In the genomic region with DNA sequence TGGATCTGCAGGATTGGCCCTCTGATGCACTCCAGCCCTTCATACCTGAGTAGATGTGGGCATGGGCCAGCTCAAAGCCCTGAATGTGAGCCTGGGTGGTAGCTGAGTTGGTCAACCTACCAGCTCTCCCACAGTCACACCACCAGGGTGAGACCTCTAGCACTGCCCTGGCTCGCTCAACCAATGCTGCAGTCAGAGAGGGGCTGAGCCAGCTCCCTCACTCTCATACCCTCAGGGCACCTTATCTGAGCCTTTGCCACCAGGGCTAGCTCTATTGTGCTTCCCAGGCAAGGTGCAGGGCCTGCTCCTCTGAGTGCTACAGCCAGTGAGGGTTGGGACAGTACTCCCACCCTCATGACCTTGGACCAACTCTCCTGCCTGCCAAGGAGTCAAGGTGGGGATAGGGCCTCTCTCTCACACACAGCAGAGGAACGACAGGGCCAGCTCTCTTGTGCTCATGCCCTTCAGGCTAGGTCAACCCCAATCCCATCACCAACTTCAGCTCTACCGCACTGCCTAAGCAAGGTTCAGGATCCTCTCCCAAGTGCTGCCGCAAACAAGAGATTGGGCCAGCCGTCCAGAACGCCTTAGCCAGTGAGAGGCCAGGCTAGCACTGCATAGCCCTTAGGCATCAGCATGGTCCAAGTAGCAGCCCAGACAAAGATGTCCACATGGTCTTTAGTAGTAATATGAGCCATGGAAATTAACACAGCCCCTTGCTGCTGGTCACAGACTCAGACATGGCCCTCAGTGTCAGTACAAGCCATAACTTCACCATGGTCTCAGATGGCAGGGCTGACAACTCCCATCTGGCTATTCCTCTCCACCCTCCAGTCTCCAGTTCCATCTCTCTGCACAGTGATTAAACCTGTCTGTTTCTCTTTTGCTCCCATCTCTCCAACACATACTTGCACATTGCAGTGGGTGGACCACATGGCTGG, we compare ENCODE assay signal across 14 mouse cellular contexts.
DNase-seq lines count a peak whose midpoint lies in the region; ATAC-seq lines count a peak whose summit lies in the region.
"Had no signal": no experiment of that assay in that cellular context is flagged by ENCODE, and none has a peak within 500 bp of the region (broad histone marks: within the 10 kb centered on the region; RNA-seq: fewer than 3 reads in every experiment).

No protein-coding gene starts in this region.

- no peak overlapping the region for H3K9ac ChIP-seq in embryonic facial prominence, embryonic 11.5 days (replicated peaks; ENCODE audit: low read length)
- H3K9ac ChIP-seq in kidney, embryonic 16.5 days (replicated peaks; ENCODE audit: low read length), result no peak overlapping the region
- no peak overlapping the region for H3K9ac ChIP-seq in midbrain, embryonic 12.5 days (replicated peaks)
- H3K9ac ChIP-seq in midbrain, embryonic 16.5 days (ENCODE audit: low read depth, low read length), result no peak overlapping the region
- H3K9ac ChIP-seq: embryonic facial prominence, embryonic 15.5 days had no signal

- no peaks in the 10 kb centered on the region for H3K9me3 ChIP-seq in embryonic facial prominence, embryonic 11.5 days (replicated peaks; ENCODE audit: control insufficient read depth, low read length)
- H3K9me3 ChIP-seq in embryonic facial prominence, embryonic 10.5 days, result no peaks in the 10 kb centered on the region
- H3K9me3 ChIP-seq in kidney, embryonic 16.5 days (ENCODE audit: low read length), result no peaks in the 10 kb centered on the region
- no peaks in the 10 kb centered on the region for H3K9me3 ChIP-seq in midbrain, embryonic 12.5 days
- H3K9me3 ChIP-seq in midbrain, embryonic 10.5 days (replicated peaks), result no peaks in the 10 kb centered on the region
- no peaks in the 10 kb centered on the region for H3K9me3 ChIP-seq in midbrain, embryonic 16.5 days (replicated peaks; ENCODE audit: control insufficient read depth, low read length, poor library complexity, severe bottlenecking)
- H3K9me3 ChIP-seq: embryonic facial prominence, embryonic 15.5 days had no signal

- H3K27me3 ChIP-seq in embryonic facial prominence, embryonic 11.5 days (ENCODE audit: control insufficient read depth, insufficient read depth, low read length), result no peaks in the 10 kb centered on the region
- no peaks in the 10 kb centered on the region for H3K27me3 ChIP-seq in embryonic facial prominence, embryonic 10.5 days (replicated peaks; ENCODE audit: low read depth, poor library complexity, severe bottlenecking)
- no peaks in the 10 kb centered on the region for H3K27me3 ChIP-seq in kidney, embryonic 16.5 days (ENCODE audit: insufficient read depth, low read length)
- H3K27me3 ChIP-seq in midbrain, embryonic 12.5 days, result no peaks in the 10 kb centered on the region
- no peaks in the 10 kb centered on the region for H3K27me3 ChIP-seq in midbrain, embryonic 10.5 days (ENCODE audit: low read depth, poor library complexity, severe bottlenecking)
- H3K27me3 ChIP-seq in midbrain, embryonic 16.5 days (ENCODE audit: control insufficient read depth, insufficient read depth, low read depth, low read length), result no peaks in the 10 kb centered on the region
- H3K27me3 ChIP-seq: embryonic facial prominence, embryonic 15.5 days had no signal

- no peak overlapping the region for H3K4me2 ChIP-seq in embryonic facial prominence, embryonic 11.5 days (ENCODE audit: low read depth, low read length)
- no peak overlapping the region for H3K4me2 ChIP-seq in kidney, embryonic 16.5 days (replicated peaks; ENCODE audit: low read depth, low read length)
- no peak overlapping the region for H3K4me2 ChIP-seq in midbrain, embryonic 12.5 days (replicated peaks)
- H3K4me2 ChIP-seq in midbrain, embryonic 16.5 days (ENCODE audit: low read length), result no peak overlapping the region
- H3K4me2 ChIP-seq: embryonic facial prominence, embryonic 15.5 days had no signal

- H3K4me1 ChIP-seq in embryonic facial prominence, embryonic 11.5 days (ENCODE audit: control insufficient read depth, insufficient read depth, low read length), result no peaks in the 10 kb centered on the region
- peaks cover 2% of the 10 kb centered on the region; the same call in 1 of the 2 replicates for H3K4me1 ChIP-seq in embryonic facial prominence, embryonic 10.5 days
- H3K4me1 ChIP-seq in kidney, embryonic 16.5 days (ENCODE audit: insufficient read depth, low read length), result peaks cover 11% of the 10 kb centered on the region
- H3K4me1 ChIP-seq in midbrain, embryonic 12.5 days, result no peaks in the 10 kb centered on the region
- H3K4me1 ChIP-seq in midbrain, embryonic 10.5 days, result no peaks in the 10 kb centered on the region
- H3K4me1 ChIP-seq in midbrain, embryonic 16.5 days (ENCODE audit: control insufficient read depth, insufficient read depth, low read length), result no peaks in the 10 kb centered on the region
- H3K4me1 ChIP-seq: embryonic facial prominence, embryonic 15.5 days had no signal

- ATAC-seq in embryonic facial prominence, embryonic 11.5 days (replicated peaks; ENCODE audit: insufficient number of reproducible peaks, low FRiP score, low TSS enrichment, low read depth), result 0 out of 2 replicates have a peak, but pooled peaks have one; percentile 23
- peak; percentile 92 for ATAC-seq in kidney, embryonic 16.5 days (ENCODE audit: low FRiP score, low TSS enrichment)
- ATAC-seq in midbrain, embryonic 12.5 days (ENCODE audit: low FRiP score, low read depth), result peak; percentile 62; the same call in 1 of the 2 replicates
- ATAC-seq in midbrain, embryonic 16.5 days, result 0 out of 2 replicates have a peak, but pooled peaks have one; percentile 14
- ATAC-seq: intestine, postnatal 0 days had no signal

- no peak overlapping the region for H3K4me3 ChIP-seq in embryonic facial prominence, embryonic 11.5 days (ENCODE audit: low read depth, low read length)
- H3K4me3 ChIP-seq in embryonic facial prominence, embryonic 10.5 days, result no peak overlapping the region
- no peak overlapping the region for H3K4me3 ChIP-seq in kidney, embryonic 16.5 days (ENCODE audit: low read length)
- no peak overlapping the region for H3K4me3 ChIP-seq in midbrain, embryonic 12.5 days
- H3K4me3 ChIP-seq in midbrain, embryonic 10.5 days, result no peak overlapping the region
- H3K4me3 ChIP-seq in midbrain, embryonic 16.5 days (ENCODE audit: low read depth, low read length), result no peak overlapping the region
- H3K4me3 ChIP-seq: embryonic facial prominence, embryonic 15.5 days had no signal

- WGBS in embryonic facial prominence, embryonic 11.5 days, result 88% methylated on average over 6 of the region's 6 CpGs
- 87% methylated on average over 6 of the region's 6 CpGs for WGBS in embryonic facial prominence, embryonic 10.5 days
- WGBS in kidney, embryonic 16.5 days, result 67% methylated on average over 6 of the region's 6 CpGs
- 85% methylated on average over 6 of the region's 6 CpGs for WGBS in midbrain, embryonic 12.5 days
- WGBS in midbrain, embryonic 10.5 days, result 88% methylated on average over 6 of the region's 6 CpGs
- WGBS in midbrain, embryonic 16.5 days, result 93% methylated on average over 6 of the region's 6 CpGs

- no peak for DNase-seq in embryonic facial prominence, embryonic 11.5 days (ENCODE audit: low spot score)
- no peak for DNase-seq in embryonic facial prominence, embryonic 10.5 days (ENCODE audit: low spot score)
- DNase-seq in kidney, adult 9 months, result no peak
- no peak for DNase-seq in midbrain, embryonic 10.5 days (ENCODE audit: low spot score)
- DNase-seq in yolk sac, embryonic 10.5 days (ENCODE audit: low spot score), result no peak
- DNase-seq: adrenal gland, postnatal 14 days; cerebellum, postnatal 14 days; right cerebral cortex, adult 18-20 months had no signal

- H3K27ac ChIP-seq in embryonic facial prominence, embryonic 11.5 days (replicated peaks; ENCODE audit: low read depth, low read length), result no peak overlapping the region
- H3K27ac ChIP-seq in embryonic facial prominence, embryonic 10.5 days (replicated peaks), result no peak overlapping the region
- H3K27ac ChIP-seq in kidney, embryonic 16.5 days (ENCODE audit: low read length), result peak overlapping the region; percentile 80
- H3K27ac ChIP-seq in midbrain, embryonic 12.5 days (replicated peaks), result no peak overlapping the region
- no peak overlapping the region for H3K27ac ChIP-seq in midbrain, embryonic 10.5 days (replicated peaks)
- H3K27ac ChIP-seq in midbrain, embryonic 16.5 days (ENCODE audit: low read length), result no peak overlapping the region
- H3K27ac ChIP-seq: embryonic facial prominence, embryonic 15.5 days; macrophage had no signal

- no peaks in the 10 kb centered on the region for H3K36me3 ChIP-seq in embryonic facial prominence, embryonic 11.5 days (replicated peaks; ENCODE audit: control insufficient read depth, insufficient read depth, low read depth, low read length)
- no peaks in the 10 kb centered on the region for H3K36me3 ChIP-seq in embryonic facial prominence, embryonic 10.5 days (replicated peaks)
- 0 out of 2 replicates have a peak, but pooled peaks cover 8% of the 10 kb centered on the region for H3K36me3 ChIP-seq in kidney, embryonic 16.5 days (ENCODE audit: insufficient read depth, low read length)
- no peaks in the 10 kb centered on the region for H3K36me3 ChIP-seq in midbrain, embryonic 12.5 days
- no peaks in the 10 kb centered on the region for H3K36me3 ChIP-seq in midbrain, embryonic 10.5 days
- no peaks in the 10 kb centered on the region for H3K36me3 ChIP-seq in midbrain, embryonic 16.5 days (ENCODE audit: control insufficient read depth, insufficient read depth, low read length)
- H3K36me3 ChIP-seq: embryonic facial prominence, embryonic 15.5 days had no signal

Comparison
In these comparisons a context has a peak if more than half of its experiments do, and no peak if none do; other contexts are left out.
1. ATAC-seq: peak in every context shown above with its lines; median percentile 92 in kidney, embryonic 16.5 days; 62 in midbrain, embryonic 12.5 days; 23 in embryonic facial prominence, embryonic 11.5 days; 14 in midbrain, embryonic 16.5 days.